Mouse (Mus musculus) mature B cell (primary cell): Measurements from ENCODE around the gene Agfg1.
"Not testable (repeated sequence)": the region's sequence is repeated elsewhere in the genome, so short reads cannot be mapped to it uniquely, and the experiment has no call there.

Experiments
- in situ Hi-C: fragments of 300-500 bp; cut with MboI; formaldehyde crosslinking; loops from 2 replicates; pipeline ENCODE4 v1.14.3; 2019

Agfg1 gene

DNA sequence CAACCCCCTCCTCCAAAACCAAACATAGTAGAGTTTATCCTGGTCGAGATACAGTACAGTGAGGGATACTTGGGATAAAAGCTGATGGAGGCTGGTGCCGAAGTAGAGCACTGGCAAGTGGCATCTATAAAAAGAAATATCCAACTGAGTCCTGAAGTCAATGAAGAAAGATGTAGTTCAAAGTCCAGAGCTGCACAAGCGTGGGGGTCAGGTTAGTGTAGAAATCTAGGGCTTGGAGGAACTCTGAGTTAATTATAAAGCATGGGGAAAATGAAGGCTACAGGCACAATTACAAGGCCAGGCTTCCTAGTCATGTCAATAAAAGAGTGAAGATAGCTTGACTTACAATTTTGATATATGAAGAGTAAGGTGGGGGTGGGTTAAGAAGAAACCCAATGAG is 61.9 kb downstream of the Agfg1 start:
- in situ Hi-C loops, result no loop called here

DNA sequence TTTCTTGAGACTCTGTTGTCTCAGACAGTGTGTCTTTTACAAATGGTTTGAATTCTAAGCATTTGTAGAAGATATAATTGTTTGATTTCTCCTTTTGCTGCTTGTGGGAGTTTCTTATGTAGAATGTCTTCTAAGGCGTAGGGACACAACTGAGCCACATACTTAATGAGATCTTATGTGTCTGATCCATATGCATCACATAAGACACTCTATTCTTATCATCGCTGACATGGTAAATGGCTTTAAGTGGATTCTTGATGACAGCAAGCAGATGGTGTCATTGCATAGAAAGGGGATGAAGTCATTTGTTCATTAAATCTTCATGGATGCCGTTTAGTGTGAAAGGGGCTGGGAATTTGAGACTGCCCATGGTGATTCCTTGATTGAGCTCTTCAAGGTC is 66.6 kb downstream of the Agfg1 start:
- in situ Hi-C loops, result no loop called here

DNA sequence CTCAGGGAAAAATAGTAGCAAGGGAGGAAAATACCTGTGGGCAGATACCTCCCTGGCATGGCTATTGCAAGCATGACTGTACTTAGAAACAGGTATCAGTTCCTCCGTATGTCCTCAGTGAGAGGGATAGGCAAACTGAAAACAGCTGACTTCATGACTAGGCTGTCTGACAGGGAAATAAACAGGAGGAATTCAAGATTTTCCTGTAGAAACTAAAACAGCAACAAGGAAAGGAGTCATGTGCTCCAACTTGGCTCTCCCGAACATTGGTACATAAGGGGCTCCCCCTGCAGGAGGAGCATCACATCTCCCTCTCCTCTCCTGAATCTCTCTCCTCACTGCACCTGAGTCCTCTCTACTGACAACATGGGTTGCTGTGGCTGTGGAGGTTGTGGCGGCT is 73.7 kb downstream of the Agfg1 start, which contains the start of gene A030005L19Rik:
Gene A030005L19Rik, plus strand, starts transcription at position 301 of the 400 bp plus-strand sequence.
- in situ Hi-C loops, result no loop called here

DNA sequence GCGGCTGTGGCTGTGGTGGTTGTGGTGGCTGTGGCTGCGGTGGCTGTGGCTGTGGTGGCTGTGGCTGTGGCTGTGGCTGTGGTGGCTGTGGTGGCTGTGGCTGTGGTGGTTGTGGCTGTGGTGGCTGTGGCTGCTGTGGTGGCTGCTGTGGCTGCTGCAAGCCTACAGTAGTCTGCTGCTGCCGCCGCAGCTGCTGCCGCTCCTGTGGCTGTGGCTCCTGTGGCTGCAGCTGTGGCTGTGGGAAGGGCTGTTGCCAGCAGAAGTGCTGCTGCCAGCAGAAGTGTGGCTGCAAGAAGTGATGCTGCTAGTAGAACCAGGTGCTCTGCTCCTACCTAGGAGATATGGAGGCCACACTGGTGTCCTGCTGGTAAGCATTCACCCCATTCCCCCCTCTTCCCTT is 74.2 kb downstream of the Agfg1 start:
- in situ Hi-C loops, result not testable (repeated sequence)

DNA sequence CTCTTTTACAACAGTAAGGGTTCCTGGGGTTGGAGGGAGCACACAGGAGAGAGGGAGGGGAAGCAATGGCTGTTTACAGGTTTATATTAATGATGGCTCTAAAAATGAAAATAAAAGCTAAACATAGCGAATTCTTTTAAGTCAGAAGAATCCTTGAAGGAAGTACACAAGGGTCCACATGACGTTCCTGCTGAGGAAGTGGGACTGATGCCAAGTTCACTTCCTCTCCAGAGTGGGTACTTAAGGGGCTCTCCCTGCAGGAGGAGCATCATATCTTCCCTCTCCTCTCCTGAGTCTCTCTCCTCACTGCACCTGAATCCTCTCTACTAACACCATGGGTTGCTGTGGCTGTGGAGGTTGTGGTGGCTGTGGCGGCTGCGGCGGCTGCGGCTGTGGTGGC is 85.4 kb downstream of the Agfg1 start, which contains the start of gene A030014E15Rik:
Gene A030014E15Rik, plus strand, starts transcription at position 268 of the 400 bp plus-strand sequence.
- in situ Hi-C loops, result no loop called here

DNA sequence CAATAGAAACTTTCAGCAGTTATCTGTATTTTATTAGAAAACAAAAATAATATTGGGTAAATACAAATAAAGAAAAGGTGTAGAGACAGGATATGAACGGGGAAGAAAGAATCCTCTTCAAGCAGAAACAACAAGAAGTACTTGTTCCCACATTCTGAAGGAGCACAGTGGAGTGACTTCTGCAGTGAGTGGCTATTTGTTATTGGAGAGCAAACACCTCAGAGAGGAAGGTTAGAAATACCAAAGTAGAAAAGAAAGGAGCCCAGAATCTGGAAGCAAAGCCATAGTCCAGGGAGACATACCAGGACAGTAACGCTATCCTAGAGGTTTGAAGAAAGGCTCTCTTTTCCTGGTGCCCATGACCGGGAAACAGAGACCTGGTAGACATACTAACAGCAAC is 91.3 kb downstream of the Agfg1 start:
- in situ Hi-C loops, result not testable (repeated sequence)

DNA sequence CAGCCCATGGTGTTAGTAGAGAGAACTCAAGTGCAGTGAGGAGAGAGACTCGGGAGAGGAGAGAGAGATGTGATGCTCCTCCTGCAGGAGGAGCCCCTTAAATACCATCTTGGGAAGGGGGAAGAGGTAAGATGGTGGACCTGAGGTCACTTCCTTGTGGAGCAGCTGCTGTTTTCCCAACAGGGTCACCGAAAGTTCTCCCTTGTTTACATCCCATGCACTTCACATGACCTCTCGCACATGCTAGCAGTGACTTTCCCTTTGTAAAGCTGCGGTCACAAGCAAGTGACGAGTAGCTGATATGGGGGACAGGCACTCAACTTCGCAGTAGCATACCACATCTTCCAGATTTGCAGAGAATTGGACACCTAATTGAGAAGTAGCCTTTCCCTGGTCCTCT is 92.0 kb downstream of the Agfg1 start, which contains the start of gene Gm6217:
Gene Gm6217, minus strand, starts transcription at position 74 of the 400 bp plus-strand sequence.
- in situ Hi-C loops, result not testable (repeated sequence)

DNA sequence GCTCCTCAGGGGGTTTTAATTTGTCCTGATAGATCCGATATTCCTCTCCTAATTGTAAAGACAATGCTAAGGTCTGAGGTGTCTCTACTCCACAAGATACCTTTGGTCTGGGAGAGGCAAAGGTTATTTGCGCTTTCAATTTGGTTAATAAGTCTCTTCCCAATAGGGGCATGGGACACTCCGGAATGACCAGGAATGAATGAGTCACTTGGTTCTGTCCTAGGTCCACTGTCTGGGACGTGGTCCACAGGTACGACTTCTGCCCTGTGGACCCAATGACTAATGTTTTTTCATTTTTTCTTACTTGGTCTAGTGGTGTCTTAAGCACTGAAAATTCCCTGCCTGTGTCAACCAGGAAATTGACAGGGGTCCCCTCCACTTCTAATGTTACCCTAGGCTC is 99.4 kb downstream of the Agfg1 start:
- in situ Hi-C loops, result no loop called here

DNA sequence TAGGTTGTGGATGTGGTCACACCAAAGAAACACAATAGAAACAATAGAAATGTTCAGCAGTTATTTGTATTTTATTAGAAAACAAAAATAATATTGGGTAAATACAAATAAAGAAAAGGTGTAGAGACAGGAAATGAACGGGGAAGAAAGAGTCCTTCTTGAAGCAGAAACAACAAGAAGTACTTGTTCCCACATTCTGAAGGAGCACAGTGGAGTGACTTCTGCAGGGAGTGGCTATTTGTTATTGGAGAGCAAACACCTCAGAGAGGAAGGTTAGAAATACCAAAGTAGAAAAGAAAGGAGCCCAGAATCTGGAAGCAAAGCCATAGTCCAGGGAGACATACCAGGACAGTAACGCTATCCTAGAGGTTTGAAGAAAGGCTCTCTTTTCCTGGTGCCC is 103.2 kb downstream of the Agfg1 start:
- in situ Hi-C loops, result not testable (repeated sequence)

DNA sequence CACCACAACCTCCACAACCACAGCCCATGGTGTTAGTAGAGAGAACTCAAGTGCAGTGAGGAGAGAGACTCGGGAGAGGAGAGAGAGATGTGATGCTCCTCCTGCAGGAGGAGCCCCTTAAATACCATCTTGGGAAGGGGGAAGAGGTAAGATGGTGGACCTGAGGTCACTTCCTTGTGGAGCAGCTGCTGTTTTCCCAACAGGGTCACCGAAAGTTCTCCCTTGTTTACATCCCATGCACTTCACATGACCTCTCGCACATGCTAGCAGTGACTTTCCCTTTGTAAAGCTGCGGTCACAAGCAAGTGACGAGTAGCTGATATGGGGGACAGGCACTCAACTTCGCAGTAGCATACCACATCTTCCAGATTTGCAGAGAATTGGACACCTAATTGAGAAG is 104.0 kb downstream of the Agfg1 start, which contains the start of gene A030003K21Rik:
Gene A030003K21Rik, minus strand, starts transcription at position 94 of the 400 bp plus-strand sequence.
- in situ Hi-C loops, result not testable (repeated sequence)

DNA sequence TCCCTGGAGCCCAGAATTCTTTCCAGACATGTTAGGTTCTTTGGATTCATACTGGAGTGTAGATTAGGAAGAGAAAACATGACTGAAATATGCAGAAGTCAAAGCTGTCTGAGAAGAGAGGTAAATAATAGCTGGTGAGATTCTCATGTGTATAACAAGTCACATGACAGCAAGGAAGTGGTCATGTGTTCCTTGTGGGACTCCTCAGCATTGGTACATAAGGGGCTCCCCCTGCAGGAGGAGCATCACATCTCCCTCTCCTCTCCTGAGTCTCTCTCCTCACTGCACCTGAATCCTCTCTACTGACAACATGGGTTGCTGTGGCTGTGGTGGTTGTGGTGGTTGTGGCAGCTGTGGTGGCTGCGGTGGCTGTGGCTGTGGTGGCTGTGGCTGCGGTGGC is 106.7 kb downstream of the Agfg1 start:
- in situ Hi-C loops, result not testable (repeated sequence)

DNA sequence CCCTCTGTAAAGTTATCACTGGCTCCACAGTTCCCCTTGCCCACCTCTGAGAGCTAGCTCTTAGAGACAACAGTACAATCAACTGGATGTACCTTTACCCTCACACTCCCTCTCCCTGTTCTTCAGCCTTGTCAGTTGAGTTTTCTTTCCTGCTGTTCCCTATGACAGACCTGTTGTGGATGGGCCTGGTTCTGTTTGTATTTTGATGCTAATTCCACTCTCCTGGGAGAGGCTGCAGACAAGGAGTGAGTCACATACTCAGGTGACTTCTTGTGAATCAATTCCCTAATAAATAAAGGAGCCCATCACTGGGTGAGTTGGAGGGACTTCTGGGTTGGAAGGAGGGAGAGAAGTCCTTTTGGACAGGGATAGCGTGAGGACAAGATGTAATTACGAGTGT is 109.3 kb downstream of the Agfg1 start:
- in situ Hi-C loops, result no loop called here
